Mouse (Mus musculus) layer of hippocampus, adult 18-20 months (tissue): ENCODE measurements around the gene Tenm4. TPM values are rescaled to one million over a fixed set of nuclear protein-coding genes. Genes with fewer than 3 reads are reported as not detected.

Source experiments
- DNase-seq, 2 experiments: peaks; one replicate each; pipeline ENCODE4 v3.0.0; 2022; ENCODE audit warnings: low spot score in 2 of 2
- total RNA-seq, 2 experiments: library from RNA; stranded (reverse); gene quantifications; 2 replicates each; pipeline ENCODE4 v1.2.3; 2021

Tenm4 gene
- total RNA-seq, 2 experiments from 2014 or later, result 107 to 108 TPM

- DNase-seq, result no peak
Measured at GRCm38 (mm10) chr7:96203812-96204560, 32.9 kb downstream of the Tenm4 start.

GRCm38 (mm10) chr7:96204809-96205350, 33.8 kb downstream of the Tenm4 start:
- no peak for DNase-seq

GRCm38 (mm10) chr7:96207071-96207470, 36.0 kb downstream of the Tenm4 start:
- no peak for DNase-seq

GRCm38 (mm10) chr7:96209783-96210524, 38.9 kb downstream of the Tenm4 start:
- peak; percentile 56 to 66 for DNase-seq

- DNase-seq, result peak in 1 of 2 experiments; percentile 65
Measured at GRCm38 (mm10) chr7:96210525-96211369, 39.7 kb downstream of the Tenm4 start.

- DNase-seq, result peak; percentile 41 to 67
Measured at GRCm38 (mm10) chr7:96211618-96212021, 40.6 kb downstream of the Tenm4 start.

GRCm38 (mm10) chr7:96212224-96212591, 41.2 kb downstream of the Tenm4 start:
- DNase-seq, result no peak

GRCm38 (mm10) chr7:96212592-96213541, 41.8 kb downstream of the Tenm4 start:
- peak in 1 of 2 experiments; percentile 70 for DNase-seq

- DNase-seq, result no peak
Measured at GRCm38 (mm10) chr7:96213741-96214140, 42.7 kb downstream of the Tenm4 start.

- DNase-seq, result peak in 1 of 2 experiments; percentile 60
Measured at GRCm38 (mm10) chr7:96214876-96215275, 43.8 kb downstream of the Tenm4 start.

GRCm38 (mm10) chr7:96215894-96216509, 45.0 kb downstream of the Tenm4 start:
- DNase-seq, result no peak

- no peak for DNase-seq
Measured at GRCm38 (mm10) chr7:96219386-96219785, 48.3 kb downstream of the Tenm4 start.

GRCm38 (mm10) chr7:96220647-96221046, 49.6 kb downstream of the Tenm4 start:
- DNase-seq, result no peak

- no peak for DNase-seq
Measured at GRCm38 (mm10) chr7:96222569-96222968, 51.5 kb downstream of the Tenm4 start.

- no peak for DNase-seq
Measured at GRCm38 (mm10) chr7:96228562-96229268, 57.7 kb downstream of the Tenm4 start.

GRCm38 (mm10) chr7:96230006-96230719, 59.1 kb downstream of the Tenm4 start:
- DNase-seq, result no peak

GRCm38 (mm10) chr7:96230720-96231241, 59.7 kb downstream of the Tenm4 start:
- DNase-seq, result no peak

- DNase-seq, result no peak
Measured at GRCm38 (mm10) chr7:96235847-96236246, 64.8 kb downstream of the Tenm4 start.
